Mouse (Mus musculus) spleen, adult 2 months (tissue): ENCODE measurements around the gene Glce. TPM values are rescaled to one million over a fixed set of nuclear protein-coding genes. Genes with fewer than 3 reads are reported as not detected.
A peak's percentile ranks its signal among the peaks of the same experiment; 100 is the strongest.

Source experiments
- DNase-seq, 2 experiments: peaks; one replicate each; pipeline versions ENCODE4 v3.0.0 to v3.0.0-alpha.2; 2012 to 2021; ENCODE audit warnings: low spot score in 2 of 2, low read depth in 1 of 2
- H3K27ac ChIP-seq: fragments of 200-500 bp; 2 replicates; pipeline ENCODE4 v1.5.1; 2012; ENCODE audit warnings: low read length, inconsistent platforms; ENCODE audit not compliant: insufficient read depth
- H3K27me3 ChIP-seq: fragments of 200-500 bp; 2 replicates; pipeline ENCODE4 v1.6.1; 2012; ENCODE audit warnings: mild to moderate bottlenecking, moderate library complexity, low read length, inconsistent platforms; ENCODE audit not compliant: control insufficient read depth, insufficient read depth
- H3K36me3 ChIP-seq: fragments of 200-500 bp; 2 replicates; pipeline ENCODE4 v1.6.1; 2012; ENCODE audit warnings: mild to moderate bottlenecking, low read length, inconsistent platforms; ENCODE audit not compliant: control insufficient read depth, insufficient read depth
- H3K4me1 ChIP-seq: fragments of 200-500 bp; 2 replicates; pipeline ENCODE4 v1.6.1; 2011; ENCODE audit warnings: inconsistent platforms; ENCODE audit not compliant: control insufficient read depth, insufficient read depth, insufficient read length
- H3K4me3 ChIP-seq: fragments of 200-500 bp; 2 replicates; pipeline ENCODE4 v1.5.1; 2011; ENCODE audit warnings: mild to moderate bottlenecking, inconsistent platforms; ENCODE audit not compliant: insufficient read depth, insufficient read length; ENCODE audit errors: extremely low read depth
- CTCF ChIP-seq: fragments of 200-500 bp; IDR thresholded peaks from 2 replicates; pipeline ENCODE4 v1.5.1; 2011; ENCODE audit warnings: mild to moderate bottlenecking, inconsistent platforms; ENCODE audit not compliant: insufficient read depth, insufficient read length, insufficient replicate concordance; ENCODE audit errors: extremely low read depth
- POLR2A ChIP-seq: fragments of 200-500 bp; IDR thresholded peaks from 2 replicates; pipeline ENCODE4 v1.6.1; 2011; ENCODE audit warnings: low read depth, low read length, inconsistent platforms
- WGBS: fragments of 180-500 bp; shearing (Covaris S2); methylation state at CpG from one replicate; pipeline ENCODE4 v1.1.7; 2018; 5-methylcytosine and 5-hydroxymethylcytosine counted together
- polyA plus RNA-seq: library from polyadenylated mRNA; depleted of rRNA; stranded (reverse); fragments of >200 nt; gene quantifications from 2 replicates; pipeline ENCODE4 v1.2.3, GENCODE M21; 2012; rRNA removed

Glce gene
- 1.1 and 1.4 TPM in 2 replicates for polyA plus RNA-seq

GRCm38 (mm10) chr9:62122508-62123215 lies at the start of gene Glce:
Glce (minus strand) TSS chr9:62122655.
- Histone ChIP-seq H3K4me1 (no peaks in the 10 kb centered on the region; the same call in none of the 2 replicates), H3K27ac (peak within 1 kb of the TSS; percentile 68; the same call in 1 of the 2 replicates), H3K36me3 (no peaks in the 10 kb centered on the region), H3K27me3 (no peaks in the 10 kb centered on the region), H3K4me3 (peak within 1 kb of the TSS; percentile 82)
- under 1% methylated on average over 51 of the region's 51 CpGs for WGBS
- TF ChIP-seq CTCF = no peak
- peak; percentile 95 for TF ChIP-seq POLR2A
- peak; percentile 93 to 97 for DNase-seq

GRCm38 (mm10) chr9:62172239-62172638 lies 49.8 kb upstream of the Glce start:
- WGBS = 78% methylated on average over 3 of the region's 3 CpGs
- no peaks in the 10 kb centered on the region for H3K4me1 ChIP-seq

GRCm38 (mm10) chr9:62170921-62171320 lies 48.5 kb upstream of the Glce start:
- no peaks in the 10 kb centered on the region for H3K4me1 ChIP-seq
- no peak for DNase-seq
- 92% methylated on average over 2 of the region's 2 CpGs for WGBS
- no peaks in the 10 kb centered on the region for H3K27me3 ChIP-seq
- H3K4me3 ChIP-seq = no peak overlapping the region
- TF ChIP-seq POLR2A = no peak
- TF ChIP-seq CTCF = no peak
- no peaks in the 10 kb centered on the region for H3K36me3 ChIP-seq
- H3K27ac ChIP-seq = no peak overlapping the region

More at GRCm38 (mm10) chr9:62172239-62172638, 49.8 kb upstream of the Glce start:
- no peaks in the 10 kb centered on the region for H3K27me3 ChIP-seq
- TF ChIP-seq POLR2A = no peak
- TF ChIP-seq CTCF = no peak
- H3K4me3 ChIP-seq = no peak overlapping the region
- no peaks in the 10 kb centered on the region for H3K36me3 ChIP-seq
- H3K27ac ChIP-seq = no peak overlapping the region
- DNase-seq = no peak

GRCm38 (mm10) chr9:62166621-62167020 lies 44.2 kb upstream of the Glce start:
- DNase-seq = no peak
- Histone ChIP-seq H3K27ac (no peak overlapping the region), H3K27me3 (no peaks in the 10 kb centered on the region), H3K4me1 (no peaks in the 10 kb centered on the region), H3K36me3 (no peaks in the 10 kb centered on the region), H3K4me3 (no peak overlapping the region)
- TF ChIP-seq POLR2A (no peak), CTCF (no peak)
- 72% methylated on average over 5 of the region's 5 CpGs for WGBS

GRCm38 (mm10) chr9:62166186-62166585 lies 43.7 kb upstream of the Glce start:
- 92% methylated on average over 4 of the region's 4 CpGs for WGBS
- no peak overlapping the region for H3K27ac ChIP-seq

GRCm38 (mm10) chr9:62162889-62163291 lies 40.4 kb upstream of the Glce start:
- TF ChIP-seq CTCF = no peak
- TF ChIP-seq POLR2A = no peak
- 89% methylated on average over 4 of the region's 4 CpGs for WGBS
- Histone ChIP-seq H3K27ac (no peak overlapping the region), H3K27me3 (no peaks in the 10 kb centered on the region), H3K4me1 (no peaks in the 10 kb centered on the region), H3K4me3 (no peak overlapping the region), H3K36me3 (no peaks in the 10 kb centered on the region)
- DNase-seq = no peak

More at GRCm38 (mm10) chr9:62166186-62166585, 43.7 kb upstream of the Glce start:
- Histone ChIP-seq H3K36me3 (no peaks in the 10 kb centered on the region), H3K4me1 (no peaks in the 10 kb centered on the region), H3K4me3 (no peak overlapping the region), H3K27me3 (no peaks in the 10 kb centered on the region)
- TF ChIP-seq POLR2A = no peak
- TF ChIP-seq CTCF = no peak
- DNase-seq = no peak

- TF ChIP-seq POLR2A (no peak), CTCF (no peak)
- 68% methylated on average over 6 of the region's 6 CpGs for WGBS
- no peaks in the 10 kb centered on the region for H3K27me3 ChIP-seq
- no peak for DNase-seq
- no peak overlapping the region for H3K27ac ChIP-seq
- no peaks in the 10 kb centered on the region for H3K4me1 ChIP-seq
- no peak overlapping the region for H3K4me3 ChIP-seq
- H3K36me3 ChIP-seq = no peaks in the 10 kb centered on the region
Observed at GRCm38 (mm10) chr9:62160788-62161187, 38.3 kb upstream of the Glce start.
